Mouse (Mus musculus) thymus, adult 2 months (tissue): Measurements from ENCODE around the gene Ntrk2. TPM values are rescaled to one million over a fixed set of nuclear protein-coding genes. Genes with fewer than 3 reads are reported as not detected.

Source experiments
- DNase-seq: peaks from one replicate; pipeline ENCODE4 v3.0.0; 2021
- H3K27ac ChIP-seq: fragments of 200-500 bp; 2 replicates; pipeline ENCODE4 v1.5.1; 2012; ENCODE audit warnings: low read length, control low read depth; ENCODE audit not compliant: control insufficient read depth, insufficient read depth
- H3K27me3 ChIP-seq: fragments of 200-500 bp; 2 replicates; pipeline ENCODE4 v1.6.1; 2012; ENCODE audit warnings: mild to moderate bottlenecking, low read length, moderate library complexity, mixed read lengths; ENCODE audit not compliant: control insufficient read depth, insufficient read depth
- H3K36me3 ChIP-seq: fragments of 200-500 bp; 2 replicates; pipeline ENCODE4 v1.6.1; 2012; ENCODE audit warnings: mild to moderate bottlenecking, low read length, moderate library complexity; ENCODE audit not compliant: control insufficient read depth, insufficient read depth
- H3K4me1 ChIP-seq: fragments of 200-500 bp; replicated peaks from 2 replicates; pipeline ENCODE4 v1.6.1; 2012; ENCODE audit warnings: low read length; ENCODE audit not compliant: control insufficient read depth, insufficient read depth
- H3K4me3 ChIP-seq: fragments of 200-500 bp; 2 replicates; pipeline ENCODE4 v1.5.1; 2012; ENCODE audit warnings: mild to moderate bottlenecking, low read length, control low read depth, moderate library complexity; ENCODE audit not compliant: control insufficient read depth, insufficient read depth
- CTCF ChIP-seq: fragments of 200-500 bp; IDR thresholded peaks from 2 replicates; pipeline ENCODE4 v1.5.1; 2012; ENCODE audit warnings: mild to moderate bottlenecking, control low read depth, low read length, moderate library complexity, borderline replicate concordance; ENCODE audit not compliant: control insufficient read depth, poor library complexity, insufficient read depth; ENCODE audit errors: extremely low read depth
- POLR2A ChIP-seq: fragments of 200-500 bp; IDR thresholded peaks from 2 replicates; pipeline ENCODE4 v1.6.1; 2012; ENCODE audit warnings: mild to moderate bottlenecking, low read length, control low read depth, moderate library complexity; ENCODE audit not compliant: control insufficient read depth, poor library complexity, insufficient read depth; ENCODE audit errors: extremely low read depth
- WGBS: fragments of 180-500 bp; shearing (Covaris S2); methylation state at CpG from one replicate; pipeline ENCODE4 v1.1.7; 2018; 5-methylcytosine and 5-hydroxymethylcytosine counted together
- polyA plus RNA-seq: library from polyadenylated mRNA; depleted of rRNA; stranded (reverse); fragments of >200 nt; gene quantifications from 2 replicates; pipeline ENCODE4 v1.2.3, GENCODE M21; 2012

Ntrk2 gene
- polyA plus RNA-seq, 1 experiment, result 5.7 TPM

DNA sequence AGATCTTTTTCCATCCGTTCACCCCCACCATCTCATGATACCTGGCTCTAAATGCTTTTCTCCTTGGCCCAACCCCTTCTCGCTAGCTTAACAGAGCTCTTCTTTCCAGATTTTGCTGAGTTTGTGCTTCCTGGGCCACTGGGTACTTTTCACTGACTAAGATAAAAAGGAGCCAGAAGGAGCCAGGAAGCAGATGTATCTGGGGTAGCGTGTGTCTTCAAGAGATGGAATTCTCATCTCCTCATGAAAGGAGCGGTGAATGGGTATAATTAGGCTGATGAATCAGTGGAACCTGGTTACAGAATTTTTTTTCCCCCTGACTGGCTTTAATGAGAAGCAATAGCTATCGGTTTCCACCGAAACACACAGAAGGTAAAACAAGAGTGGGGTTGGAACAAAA, 198.2 kb downstream of the Ntrk2 start:
- no peak for TF ChIP-seq CTCF
- no peak for TF ChIP-seq POLR2A
- H3K4me1 ChIP-seq, result no peaks in the 10 kb centered on the region
- no peak for DNase-seq
- no peaks in the 10 kb centered on the region for H3K27me3 ChIP-seq
- 85% methylated on average over 6 of the region's 6 CpGs for WGBS
- H3K27ac ChIP-seq, result no peak overlapping the region
- no peaks in the 10 kb centered on the region for H3K36me3 ChIP-seq
- no peak overlapping the region for H3K4me3 ChIP-seq

DNA sequence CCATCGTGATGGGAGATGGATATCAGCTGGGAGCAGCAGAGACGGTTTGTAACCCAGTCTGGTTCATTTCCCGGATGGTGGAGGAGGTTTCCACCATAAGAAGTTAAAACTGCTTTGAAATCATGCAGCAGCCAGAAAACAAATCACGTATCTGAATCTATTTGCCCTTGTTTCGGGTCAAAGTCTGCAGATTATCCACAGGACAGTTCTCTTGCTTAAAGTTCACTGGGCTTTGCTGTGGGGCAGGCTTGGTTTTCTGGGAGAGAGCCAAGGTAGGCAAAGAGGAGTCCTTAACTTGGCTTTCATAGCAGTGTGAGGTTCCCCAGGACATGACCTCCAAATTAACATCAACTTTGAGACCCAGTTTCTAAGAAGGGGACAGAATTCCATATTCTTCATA, 203.5 kb downstream of the Ntrk2 start:
- H3K4me1 ChIP-seq, result peaks cover 4% of the 10 kb centered on the region
- DNase-seq, result no peak
- H3K27me3 ChIP-seq, result no peaks in the 10 kb centered on the region
- no peak overlapping the region for H3K27ac ChIP-seq
- H3K36me3 ChIP-seq, result no peaks in the 10 kb centered on the region
- TF ChIP-seq POLR2A (no peak), CTCF (no peak)
- WGBS, result 91% methylated on average over 5 of the region's 5 CpGs
- no peak overlapping the region for H3K4me3 ChIP-seq

DNA sequence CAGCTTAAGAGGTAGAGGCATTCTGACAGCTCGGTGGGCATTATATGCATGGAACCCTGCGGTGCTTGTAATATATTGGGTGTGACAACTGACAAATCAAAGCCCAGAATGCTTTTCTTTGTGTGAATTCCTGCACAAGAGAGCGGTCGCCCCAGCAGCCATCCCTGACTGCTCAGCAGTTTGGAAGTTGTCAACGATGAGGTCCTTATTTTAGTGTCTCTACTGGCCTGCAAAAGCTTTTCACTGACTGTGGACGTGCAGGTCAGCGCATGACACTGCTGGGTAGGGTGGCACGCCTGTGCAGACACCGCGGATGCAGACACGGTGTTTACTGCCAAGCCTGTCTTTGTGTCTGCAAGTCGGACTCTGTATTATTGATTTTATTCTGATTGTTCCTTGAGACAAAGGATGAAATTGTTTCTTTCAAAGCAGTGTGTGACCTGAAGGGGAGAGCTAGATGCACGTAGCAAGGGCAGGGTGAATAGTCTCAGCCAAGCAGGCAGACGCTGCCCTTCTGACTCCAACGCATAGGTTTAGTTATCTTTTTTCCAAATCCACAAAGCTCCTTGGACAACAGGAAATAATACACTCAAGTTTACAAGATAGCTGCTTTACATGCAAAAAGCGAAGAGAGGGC, 204.6 kb downstream of the Ntrk2 start:
- peaks cover 4% of the 10 kb centered on the region for H3K4me1 ChIP-seq
- H3K4me3 ChIP-seq, result no peak overlapping the region
- TF ChIP-seq CTCF (no peak), POLR2A (no peak)
- H3K27ac ChIP-seq, result no peak overlapping the region
- whole genome bisulfite sequencing, result 56% methylated on average over 16 of the region's 16 CpGs
- no peak for DNase-seq
- no peaks in the 10 kb centered on the region for H3K36me3 ChIP-seq
- H3K27me3 ChIP-seq, result no peaks in the 10 kb centered on the region

DNA sequence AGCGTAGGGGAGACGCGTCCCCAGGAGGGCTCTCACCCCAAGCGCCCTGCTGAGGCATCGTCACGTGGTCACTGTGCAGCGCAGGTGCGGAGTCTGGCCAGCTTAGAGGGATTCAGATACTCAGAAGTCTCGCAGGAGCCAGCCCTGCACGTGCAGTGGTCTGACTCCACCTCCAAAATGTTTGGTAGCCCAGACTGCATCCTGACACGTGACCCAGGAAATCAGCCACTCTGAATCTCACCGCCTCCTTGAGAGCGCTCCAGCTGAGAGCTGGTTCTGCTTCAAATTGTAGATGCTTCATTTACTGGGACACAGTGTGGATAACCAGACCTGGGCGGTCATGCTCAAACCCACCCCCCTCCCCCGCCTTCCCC, 205.1 kb downstream of the Ntrk2 start:
- H3K4me1 ChIP-seq, result peaks cover 4% of the 10 kb centered on the region
- H3K36me3 ChIP-seq, result no peaks in the 10 kb centered on the region
- H3K27me3 ChIP-seq, result no peaks in the 10 kb centered on the region
- peak; percentile 75 for DNase-seq
- TF ChIP-seq POLR2A (no peak), CTCF (no peak)
- WGBS, result 2% methylated on average over 15 of the region's 15 CpGs
- no peak overlapping the region for H3K4me3 ChIP-seq
- no peak overlapping the region for H3K27ac ChIP-seq

DNA sequence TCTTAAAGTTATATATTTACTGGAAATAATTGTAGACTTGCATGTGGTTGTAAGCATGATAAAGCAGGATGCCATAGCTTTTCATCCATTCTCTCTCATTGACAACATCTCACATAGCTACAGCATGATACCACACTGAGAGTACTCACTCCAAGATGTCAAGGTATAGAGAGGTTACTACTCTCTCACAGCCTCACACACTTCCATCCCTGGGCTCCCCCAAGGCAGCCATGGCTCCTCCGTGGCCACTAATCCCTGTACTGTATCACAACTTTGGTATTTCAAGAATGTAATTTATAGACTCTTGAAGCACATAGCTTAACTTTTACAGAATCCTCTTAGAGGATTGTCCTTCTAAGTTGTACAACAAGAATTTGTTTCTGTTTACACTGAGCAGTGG, 209.0 kb downstream of the Ntrk2 start:
- TF ChIP-seq POLR2A (no peak), CTCF (no peak)
- Histone ChIP-seq H3K27ac (no peak overlapping the region), H3K36me3 (no peaks in the 10 kb centered on the region), H3K4me3 (no peak overlapping the region), H3K27me3 (no peaks in the 10 kb centered on the region), H3K4me1 (peaks cover 4% of the 10 kb centered on the region)
- DNase-seq, result no peak
- WGBS, result 85% methylated on average over 1 of the region's 1 CpGs

DNA sequence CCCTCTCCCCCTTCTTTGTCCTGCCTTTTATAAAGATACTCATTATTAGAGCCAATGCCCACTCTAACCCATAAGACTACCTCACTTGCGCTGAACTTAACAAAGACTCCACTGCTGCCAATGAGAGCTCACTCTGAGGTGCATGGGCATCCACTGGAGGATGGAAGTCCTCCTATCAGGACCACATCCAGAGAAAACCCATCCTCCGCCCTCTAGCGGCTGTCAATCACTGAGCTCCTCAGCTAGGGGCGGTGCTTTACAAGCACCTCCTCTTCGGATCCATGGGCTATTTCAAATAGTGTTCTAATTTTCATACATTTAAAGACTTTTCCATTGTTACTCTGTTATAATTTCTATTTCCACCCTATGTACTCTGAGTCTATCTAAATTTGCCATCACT, 210.8 kb downstream of the Ntrk2 start:
- Histone ChIP-seq H3K4me3 (no peak overlapping the region), H3K36me3 (no peaks in the 10 kb centered on the region), H3K4me1 (no peaks in the 10 kb centered on the region; the same call in 1 of the 2 replicates), H3K27ac (no peak overlapping the region), H3K27me3 (no peaks in the 10 kb centered on the region)
- DNase-seq, result no peak
- 80% methylated on average over 5 of the region's 5 CpGs for WGBS
- TF ChIP-seq POLR2A (no peak), CTCF (no peak)
